Comparison of ENCODE assay signal across 18 mouse cellular contexts in the genomic region with DNA sequence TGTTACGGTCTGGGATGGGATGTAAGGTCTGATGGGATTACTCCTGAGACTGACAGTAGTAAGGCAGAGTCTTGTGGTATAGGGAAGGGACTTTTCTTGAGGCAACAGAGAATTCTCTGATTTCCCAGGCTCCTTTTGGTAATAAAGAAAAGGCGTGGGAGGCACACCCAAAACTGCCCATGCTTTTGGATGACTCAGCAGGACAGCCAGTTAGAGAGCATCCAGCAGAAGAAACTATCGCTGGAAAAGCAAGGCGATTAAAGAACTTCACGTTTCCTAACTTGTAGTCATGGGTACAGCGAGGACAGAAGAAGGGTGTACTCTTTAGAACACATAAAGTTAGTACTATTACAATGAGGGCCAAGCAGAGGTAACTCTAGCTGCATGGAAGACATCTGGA. TPM values are rescaled to one million over a fixed set of nuclear protein-coding genes. Genes with fewer than 3 reads are reported as not detected.
DNase-seq lines count a peak whose midpoint lies in the region; ATAC-seq lines count a peak whose summit lies in the region.
"Had no signal": no experiment of that assay in that cellular context is flagged by ENCODE, and none has a peak within 500 bp of the region (broad histone marks: within the 10 kb centered on the region; RNA-seq: fewer than 3 reads in every experiment).

No protein-coding gene starts in this region.

- DNase-seq in embryonic facial prominence, embryonic 10.5 days (ENCODE audit: low spot score) = no peak
- DNase-seq in 3T3-L1 (ENCODE audit: low read depth, low spot score) = peak; percentile 42
- peak; percentile 7 for DNase-seq in NIH3T3 (ENCODE audit: low read depth)
- no peak for DNase-seq in yolk sac, embryonic 10.5 days (ENCODE audit: low spot score)
- no peak for DNase-seq in lung, adult 18-20 months
- DNase-seq in kidney, postnatal 25 days = no peak
- DNase-seq: adrenal gland, adult 8-10 months; cerebellum, adult 2 months; cerebellum, postnatal 14 days; forebrain, postnatal 0 days; gastrocnemius, postnatal 36 days; heart, postnatal 36 days had no signal

- H3K36me3 ChIP-seq in embryonic facial prominence, embryonic 13.5 days = no peaks in the 10 kb centered on the region
- 0 out of 2 replicates have a peak, but pooled peaks cover 3% of the 10 kb centered on the region for H3K36me3 ChIP-seq in embryonic facial prominence, embryonic 10.5 days (replicated peaks)
- H3K36me3 ChIP-seq: hindbrain, embryonic 15.5 days had no signal

- no peak overlapping the region for H3K4me3 ChIP-seq in embryonic facial prominence, embryonic 13.5 days
- H3K4me3 ChIP-seq in embryonic facial prominence, embryonic 10.5 days = no peak overlapping the region
- H3K4me3 ChIP-seq: forebrain, embryonic 13.5 days; heart, embryonic 13.5 days; hindbrain, embryonic 15.5 days had no signal

- H3K4me2 ChIP-seq in embryonic facial prominence, embryonic 13.5 days = no peak overlapping the region
- H3K4me2 ChIP-seq: forebrain, embryonic 13.5 days; heart, embryonic 13.5 days; hindbrain, embryonic 15.5 days had no signal

- H3K9me3 ChIP-seq in embryonic facial prominence, embryonic 13.5 days = no peaks in the 10 kb centered on the region
- no peaks in the 10 kb centered on the region for H3K9me3 ChIP-seq in embryonic facial prominence, embryonic 10.5 days
- H3K9me3 ChIP-seq: forebrain, embryonic 13.5 days; heart, embryonic 13.5 days; hindbrain, embryonic 15.5 days had no signal

- no peak overlapping the region for H3K27ac ChIP-seq in embryonic facial prominence, embryonic 13.5 days
- H3K27ac ChIP-seq in embryonic facial prominence, embryonic 10.5 days (replicated peaks) = no peak overlapping the region
- H3K27ac ChIP-seq: forebrain, embryonic 13.5 days; heart, embryonic 13.5 days; hindbrain, embryonic 15.5 days had no signal

- H3K4me1 ChIP-seq in embryonic facial prominence, embryonic 13.5 days = peaks cover 5% of the 10 kb centered on the region; the same call in 1 of the 2 replicates
- H3K4me1 ChIP-seq in embryonic facial prominence, embryonic 10.5 days = no peaks in the 10 kb centered on the region
- H3K4me1 ChIP-seq: forebrain, embryonic 13.5 days; hindbrain, embryonic 15.5 days had no signal

- H3K27me3 ChIP-seq in embryonic facial prominence, embryonic 13.5 days = no peaks in the 10 kb centered on the region
- H3K27me3 ChIP-seq in embryonic facial prominence, embryonic 10.5 days (replicated peaks; ENCODE audit: low read depth, poor library complexity, severe bottlenecking) = no peaks in the 10 kb centered on the region
- H3K27me3 ChIP-seq: forebrain, embryonic 13.5 days; heart, embryonic 13.5 days; hindbrain, embryonic 15.5 days had no signal

- 93% methylated on average over 6 of the region's 6 CpGs for WGBS in embryonic facial prominence, embryonic 13.5 days
- 92% methylated on average over 6 of the region's 6 CpGs for WGBS in embryonic facial prominence, embryonic 10.5 days

- H3K9ac ChIP-seq in embryonic facial prominence, embryonic 13.5 days = no peak overlapping the region
- H3K9ac ChIP-seq: forebrain, embryonic 13.5 days; forebrain, postnatal 0 days; heart, embryonic 13.5 days; hindbrain, embryonic 15.5 days had no signal

- ATAC-seq in embryonic facial prominence, embryonic 13.5 days (ENCODE audit: insufficient number of reproducible peaks, insufficient read depth, low FRiP score, low TSS enrichment, low read depth) = peak; percentile 43; the same call in 1 of the 2 replicates
- 0 out of 2 replicates have a peak, but pooled peaks have one; percentile 18 for ATAC-seq in common myeloid progenitor, adult 5-6 weeks (replicated peaks; ENCODE audit: low read depth, poor library complexity, severe bottlenecking)
- ATAC-seq: forebrain, embryonic 13.5 days; forebrain, postnatal 0 days; intestine, embryonic 16.5 days had no signal

RNA-seq across cellular contexts. Expression of a gene that starts 38.7 kb away (rescaled TPM):
- polyA plus RNA-seq in embryonic facial prominence, embryonic 13.5 days (2015; fragmentation: Nextera tagmentation; extraction: Ambion mirVana) = 65.3 and 71.1 TPM in 2 replicates
- 55.6 and 57.6 TPM in 2 replicates for polyA plus RNA-seq in embryonic facial prominence, embryonic 10.5 days (2016; fragmentation: Nextera tagmentation; extraction: Ambion mirVana)
- 32.0 and 42.1 TPM in 2 replicates for total RNA-seq in common myeloid progenitor, adult 5-6 weeks (2017)

RNA-seq across cellular contexts. Expression of a gene that starts 39.0 kb away (rescaled TPM):
- polyA plus RNA-seq in embryonic facial prominence, embryonic 13.5 days (2015; fragmentation: Nextera tagmentation; extraction: Ambion mirVana) = 12.3 and 13.7 TPM in 2 replicates
- polyA plus RNA-seq in embryonic facial prominence, embryonic 10.5 days (2016; fragmentation: Nextera tagmentation; extraction: Ambion mirVana) = 13.1 and 13.9 TPM in 2 replicates
- 10.8 and 15.9 TPM in 2 replicates for total RNA-seq in common myeloid progenitor, adult 5-6 weeks (2017)

Comparison
In these comparisons a context has a peak if more than half of its experiments do, and no peak if none do; other contexts are left out.
1. DNase-seq: peak in 3T3-L1 (single experiment) and NIH3T3 (single experiment); none in embryonic facial prominence, embryonic 10.5 days (single experiment), yolk sac, embryonic 10.5 days (single experiment), lung, adult 18-20 months (0 of 2) and kidney, postnatal 25 days (0 of 2).